Mouse (Mus musculus): ENCODE data around the gene Hs3st1.

GRCm38 (mm10) chr5:39777094-39777710 lies 21.9 kb upstream of the Hs3st1 start:
- TF ChIP-seq EP300 (IDR thresholded peaks at IDR 0.05; ENCODE audit: low read depth) = 0 out of 2 replicates have a peak, but pooled peaks have one; percentile 37
- no peak for TF ChIP-seq CTCF (IDR thresholded peaks at IDR 0.05; ENCODE audit: low read depth)
